Mouse (Mus musculus) kidney, postnatal 0 days (tissue): ENCODE data around the gene Wnt3a. TPM values are rescaled to one million over a fixed set of nuclear protein-coding genes. Genes with fewer than 3 reads are reported as not detected.

ENCODE experiments used
- ATAC-seq: fragments of 200-750 bp; cut with Nextera tagmentation; replicated peaks from 2 replicates; pipeline ENCODE4 v1.8.0; 2017; ENCODE audit warnings: low read depth, moderate number of reproducible peaks, moderate TSS enrichment, moderate library complexity; ENCODE audit not compliant: low FRiP score
- DNase-seq: peaks from one replicate; pipeline ENCODE4 v3.0.0-alpha.2; 2016; ENCODE audit warnings: low spot score
- H3K27ac ChIP-seq: fragments of 300-500 bp; sonication (generic); 2 replicates; pipeline ENCODE4 v1.5.1; 2014; ENCODE audit warnings: mild to moderate bottlenecking
- H3K27me3 ChIP-seq: fragments of 300-500 bp; sonication (generic); 2 replicates; pipeline ENCODE4 v1.6.1; 2014; ENCODE audit warnings: low read length, mixed read lengths; ENCODE audit not compliant: insufficient read depth
- H3K36me3 ChIP-seq: fragments of 300-500 bp; sonication (generic); 2 replicates; pipeline ENCODE4 v1.6.1; 2014; ENCODE audit warnings: low read length, mixed read lengths; ENCODE audit not compliant: insufficient read depth
- H3K4me1 ChIP-seq: fragments of 300-500 bp; sonication (generic); replicated peaks from 2 replicates; pipeline ENCODE4 v1.6.1; 2014; ENCODE audit warnings: antibody characterized with exemption, low read length, mixed read lengths; ENCODE audit not compliant: insufficient read depth
- H3K4me2 ChIP-seq: fragments of 300-500 bp; sonication (generic); 2 replicates; pipeline ENCODE4 v1.6.1; 2014; ENCODE audit warnings: mild to moderate bottlenecking, low read length, moderate library complexity, mixed read lengths
- H3K4me3 ChIP-seq: fragments of 300-500 bp; sonication (generic); replicated peaks from 2 replicates; pipeline ENCODE4 v1.5.1; 2014; ENCODE audit warnings: low read depth, low read length
- H3K9ac ChIP-seq: fragments of 300-500 bp; sonication (generic); 2 replicates; pipeline ENCODE4 v1.6.1; 2014; ENCODE audit warnings: low read depth, low read length
- H3K9me3 ChIP-seq: fragments of 300-500 bp; sonication (generic); replicated peaks from 2 replicates; pipeline ENCODE4 v1.6.1; 2016; ENCODE audit warnings: low read length, inconsistent platforms, mixed read lengths
- CTCF ChIP-seq: IDR thresholded peaks from 2 replicates; pipeline ENCODE4 v1.5.1; 2016; ENCODE audit warnings: antibody characterized with exemption, low read depth, mild to moderate bottlenecking, moderate library complexity
- WGBS: fragments of 180-500 bp; shearing (Covaris S2); extraction: QIAGEN DNeasy Blood & Tissue Kit; methylation state at CpG from one replicate; pipeline ENCODE4 v1.1.7; 2014; 5-methylcytosine and 5-hydroxymethylcytosine counted together
- polyA plus RNA-seq: library from polyadenylated mRNA; unstranded; fragments of >200 nt; fragmentation: Nextera tagmentation; extraction: Ambion mirVana; gene quantifications from 2 replicates; pipeline ENCODE4 v1.2.1, GENCODE M21; 2015

Gene Wnt3a
- polyA plus RNA-seq, 1 experiment from 2014 or later: not detected

DNA sequence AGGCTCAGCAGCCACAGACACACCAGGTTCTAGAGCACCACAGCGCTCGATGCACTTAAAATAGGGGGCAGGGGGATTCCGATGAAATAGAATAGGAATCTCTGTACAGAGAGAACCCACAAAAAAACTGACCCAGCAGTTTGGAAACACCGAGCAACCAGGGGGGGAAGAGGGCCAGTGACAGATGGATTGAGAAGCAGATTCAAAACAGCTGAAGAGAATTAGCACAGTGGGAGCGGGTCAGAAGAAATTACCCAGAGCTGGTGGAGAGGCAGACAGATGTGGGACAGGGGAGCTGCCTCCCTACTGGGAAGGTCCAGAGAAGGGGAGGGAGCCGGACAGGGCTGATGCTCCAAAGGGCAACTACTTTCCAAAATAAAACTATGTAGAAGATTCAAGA, 26.0 kb upstream of the Wnt3a start:
- WGBS: 72% methylated on average over 6 of the region's 6 CpGs
- no peaks in the 10 kb centered on the region for H3K27me3 ChIP-seq
- DNase-seq (no peak), ATAC-seq (no peak)
- TF ChIP-seq CTCF: no peak
- peaks cover 20% of the 10 kb centered on the region; the same call in 1 of the 2 replicates for H3K4me1 ChIP-seq
- no peak overlapping the region for H3K4me2 ChIP-seq
- no peaks in the 10 kb centered on the region for H3K9me3 ChIP-seq
- no peaks in the 10 kb centered on the region for H3K36me3 ChIP-seq
- no peak overlapping the region for H3K4me3 ChIP-seq
- no peak overlapping the region for H3K27ac ChIP-seq
- no peak overlapping the region for H3K9ac ChIP-seq

DNA sequence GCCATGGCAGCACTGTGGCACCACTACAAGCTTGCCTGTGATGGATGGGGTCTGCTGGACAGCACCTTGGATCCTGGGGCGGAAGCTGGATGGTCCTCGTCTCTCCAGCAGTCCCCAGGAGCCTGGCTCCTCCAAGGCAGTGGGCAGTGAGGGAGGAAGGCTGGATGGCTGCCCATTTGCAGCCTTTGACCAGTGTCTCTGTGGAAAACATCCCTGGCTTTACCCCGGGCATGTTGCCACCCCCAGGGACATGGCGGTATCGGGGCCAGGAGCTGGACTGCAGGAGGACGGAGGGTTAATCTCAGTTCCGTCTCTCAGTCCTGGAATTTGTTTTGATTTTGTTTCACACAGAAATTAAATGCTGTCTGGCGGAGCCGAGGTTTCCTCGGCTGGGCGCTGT, 23.4 kb upstream of the Wnt3a start:
- no peak for DNase-seq
- Histone ChIP-seq H3K36me3 (no peaks in the 10 kb centered on the region), H3K4me3 (no peak overlapping the region), H3K27ac (no peak overlapping the region), H3K4me1 (peaks cover 25% of the 10 kb centered on the region), H3K27me3 (no peaks in the 10 kb centered on the region), H3K4me2 (no peak overlapping the region), H3K9me3 (no peaks in the 10 kb centered on the region), H3K9ac (no peak overlapping the region)
- TF ChIP-seq CTCF: no peak
- 46% methylated on average over 11 of the region's 11 CpGs for WGBS
- ATAC-seq: no peak

DNA sequence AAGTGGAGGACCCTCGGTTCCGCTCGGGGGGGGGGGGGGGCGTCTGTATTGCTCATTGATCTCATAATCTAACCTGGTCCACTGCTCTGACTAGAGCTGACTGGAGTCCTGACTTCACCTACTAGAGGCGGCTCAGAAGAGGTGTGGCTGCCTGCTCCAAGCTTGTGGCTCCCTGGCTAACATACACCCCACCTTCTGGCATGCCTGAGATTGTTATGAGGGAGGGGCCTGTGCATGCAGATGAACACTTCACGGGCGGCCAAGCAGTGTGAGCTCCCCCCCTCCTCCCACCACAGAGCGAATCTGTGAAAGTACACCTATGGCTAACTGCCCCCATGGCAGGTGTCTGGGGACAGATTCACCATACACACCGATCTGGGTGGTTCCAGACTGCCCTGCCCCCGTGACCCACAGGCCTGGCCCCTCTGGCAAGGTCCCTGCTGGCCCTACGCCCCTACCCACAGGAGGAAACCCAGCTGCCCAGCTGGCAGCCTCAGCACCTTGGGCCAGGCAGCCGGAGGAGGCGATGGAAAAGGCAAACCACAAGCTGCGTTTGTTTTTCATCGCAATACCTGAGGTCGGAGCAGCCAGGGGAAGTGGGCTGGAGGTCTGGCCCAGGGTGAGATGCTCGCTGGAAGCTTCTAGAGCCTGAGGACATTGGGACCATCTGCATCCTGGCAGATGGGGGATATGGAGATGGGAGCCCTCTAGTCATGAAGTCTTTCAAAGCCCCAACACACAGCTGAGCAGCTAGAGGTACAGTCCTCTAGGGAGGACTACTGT, 22.7 kb upstream of the Wnt3a start:
- Histone ChIP-seq H3K4me1 (peaks cover 32% of the 10 kb centered on the region), H3K9ac (no peak overlapping the region), H3K36me3 (no peaks in the 10 kb centered on the region), H3K4me2 (no peak overlapping the region), H3K27me3 (no peaks in the 10 kb centered on the region), H3K9me3 (no peaks in the 10 kb centered on the region), H3K27ac (no peak overlapping the region), H3K4me3 (no peak overlapping the region)
- WGBS: 53% methylated on average over 17 of the region's 17 CpGs
- no peak for TF ChIP-seq CTCF
- peak; percentile 17; the same call in 1 of the 2 replicates for ATAC-seq
- no peak for DNase-seq

DNA sequence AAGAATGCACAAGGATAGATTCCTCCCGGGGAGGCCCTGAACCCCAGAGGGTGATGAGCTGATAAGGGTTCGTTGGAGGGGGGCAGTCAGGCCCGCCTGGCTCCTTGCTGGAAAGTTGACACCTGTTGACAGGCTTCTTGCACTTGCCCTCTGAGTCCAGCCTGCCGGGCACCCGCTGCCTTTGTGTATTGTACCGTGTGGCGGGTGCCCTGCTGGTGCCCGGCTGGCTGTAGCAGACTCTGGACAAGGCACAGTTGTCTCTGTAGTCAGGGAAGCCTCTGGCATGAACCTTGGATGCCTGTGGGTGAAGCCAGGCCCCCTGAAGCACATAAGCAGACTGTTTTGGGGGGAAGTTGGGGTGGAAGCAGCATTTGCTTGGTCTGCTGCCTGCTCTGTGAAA, 21.9 kb upstream of the Wnt3a start:
- ATAC-seq (no peak), DNase-seq (no peak)
- no peak for TF ChIP-seq CTCF
- 41% methylated on average over 8 of the region's 8 CpGs for WGBS
- no peak overlapping the region for H3K4me3 ChIP-seq
- peaks cover 3% of the 10 kb centered on the region; the same call in 1 of the 2 replicates for H3K27me3 ChIP-seq
- H3K9ac ChIP-seq: no peak overlapping the region
- H3K36me3 ChIP-seq: no peaks in the 10 kb centered on the region
- H3K9me3 ChIP-seq: no peaks in the 10 kb centered on the region
- H3K27ac ChIP-seq: no peak overlapping the region
- no peak overlapping the region for H3K4me2 ChIP-seq
- H3K4me1 ChIP-seq: peaks cover 35% of the 10 kb centered on the region

DNA sequence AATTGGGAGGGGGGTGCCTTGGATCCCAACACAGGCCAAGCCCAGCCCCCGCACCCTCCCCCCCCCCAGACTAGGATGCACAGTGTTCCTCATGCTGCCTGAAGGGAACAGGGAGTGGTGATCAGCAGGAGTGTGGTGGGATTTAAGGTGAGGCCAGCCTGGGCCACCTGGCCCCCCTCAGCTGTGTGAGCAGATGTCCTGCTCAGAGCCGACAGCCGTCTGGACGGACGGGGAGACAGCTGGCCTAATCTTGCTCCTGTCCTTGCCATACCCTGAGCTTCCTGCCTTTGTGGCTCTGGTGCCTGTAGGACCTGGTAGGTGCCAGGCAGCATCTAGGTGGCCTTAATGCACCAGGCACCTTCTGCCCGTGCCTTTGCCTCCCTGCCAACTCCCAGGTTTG, 21.5 kb upstream of the Wnt3a start:
- Histone ChIP-seq H3K4me2 (no peak overlapping the region), H3K27me3 (peaks cover 6% of the 10 kb centered on the region; the same call in 1 of the 2 replicates), H3K36me3 (no peaks in the 10 kb centered on the region), H3K27ac (no peak overlapping the region), H3K4me1 (peaks cover 35% of the 10 kb centered on the region), H3K4me3 (no peak overlapping the region), H3K9me3 (no peaks in the 10 kb centered on the region), H3K9ac (no peak overlapping the region)
- no peak for DNase-seq
- no peak for TF ChIP-seq CTCF
- ATAC-seq: no peak
- WGBS: 55% methylated on average over 6 of the region's 6 CpGs

DNA sequence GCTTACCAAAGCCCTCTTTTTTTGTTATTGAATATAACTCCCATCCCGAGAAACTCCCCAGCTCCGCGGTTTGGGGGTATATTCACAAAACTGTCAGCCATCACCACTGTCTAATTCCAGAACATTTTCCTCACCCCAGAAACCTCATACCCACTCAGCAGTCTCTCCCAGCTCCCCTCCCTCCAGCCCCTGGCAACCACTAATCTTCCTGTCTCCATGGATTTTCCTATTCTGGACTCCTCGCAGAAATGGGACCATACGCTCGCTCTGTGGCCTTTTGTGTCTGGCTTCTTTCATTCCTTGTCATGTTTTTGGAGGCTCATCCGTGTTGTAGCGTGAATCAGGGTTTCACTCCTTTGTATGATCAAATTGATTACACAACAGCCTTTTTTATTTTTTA, 19.4 kb upstream of the Wnt3a start:
- no peaks in the 10 kb centered on the region for H3K9me3 ChIP-seq
- DNase-seq (no peak), ATAC-seq (no peak)
- no peak overlapping the region for H3K4me2 ChIP-seq
- H3K9ac ChIP-seq: no peak overlapping the region
- no peaks in the 10 kb centered on the region for H3K36me3 ChIP-seq
- no peak for TF ChIP-seq CTCF
- H3K27ac ChIP-seq: no peak overlapping the region
- H3K4me1 ChIP-seq: peaks cover 35% of the 10 kb centered on the region
- WGBS: 71% methylated on average over 8 of the region's 8 CpGs
- H3K27me3 ChIP-seq: peaks cover 6% of the 10 kb centered on the region
- no peak overlapping the region for H3K4me3 ChIP-seq
